In genomic region chr4:32521361-32521740, GRCm38 (mm10) we compare ENCODE assay signal across 13 mouse cellular contexts.
DNase-seq lines count a peak whose midpoint lies in the region; ATAC-seq and TF ChIP-seq lines count a peak whose summit lies in the region.
"Had no signal": no experiment of that assay in that cellular context is flagged by ENCODE, and none has a peak within 500 bp of the region (broad histone marks: within the 10 kb centered on the region; RNA-seq: fewer than 3 reads in every experiment).

No protein-coding gene starts in this region.

- H3K4me2 ChIP-seq in heart, embryonic 15.5 days = no peak overlapping the region
- H3K4me2 ChIP-seq in lung, embryonic 14.5 days = peak overlapping the region; percentile 33; the same call in 1 of the 2 replicates
- no peak overlapping the region for H3K4me2 ChIP-seq in embryonic facial prominence, embryonic 14.5 days (ENCODE audit: low read depth, low read length)
- H3K4me2 ChIP-seq in limb, embryonic 14.5 days (replicated peaks; ENCODE audit: low read depth, low read length, severe bottlenecking) = 0 out of 2 replicates have a peak overlapping the region, but pooled peaks have one; percentile 3
- H3K4me2 ChIP-seq: forebrain, embryonic 15.5 days had no signal

- intact Hi-C loops in heart, postnatal 25 days (cut with DNase I) = no loop called here

- no peak for TF ChIP-seq POLR2A in limb, embryonic 14.5 days (IDR thresholded peaks at IDR 0.05; ENCODE audit: borderline replicate concordance, extremely low read depth, insufficient read depth, insufficient read length)

- no peak for TF ChIP-seq CTCF in lung, embryonic 14.5 days (IDR thresholded peaks at IDR 0.05; ENCODE audit: low read depth)

- peaks cover 61% of the 10 kb centered on the region for H3K4me1 ChIP-seq in heart, embryonic 15.5 days (replicated peaks)
- peaks cover 56% of the 10 kb centered on the region for H3K4me1 ChIP-seq in lung, embryonic 14.5 days (ENCODE audit: insufficient read depth)
- peaks cover 24% of the 10 kb centered on the region for H3K4me1 ChIP-seq in embryonic facial prominence, embryonic 14.5 days (ENCODE audit: control insufficient read depth, insufficient read depth, low read length)
- peaks cover 37% of the 10 kb centered on the region for H3K4me1 ChIP-seq in limb, embryonic 14.5 days (ENCODE audit: control insufficient read depth, insufficient read depth, low read length)

- H3K27me3 ChIP-seq in heart, embryonic 15.5 days = no peaks in the 10 kb centered on the region
- no peaks in the 10 kb centered on the region for H3K27me3 ChIP-seq in lung, embryonic 14.5 days (ENCODE audit: insufficient read depth, low read length)
- no peaks in the 10 kb centered on the region for H3K27me3 ChIP-seq in embryonic facial prominence, embryonic 14.5 days (replicated peaks; ENCODE audit: control insufficient read depth, insufficient read depth, low read length)
- H3K27me3 ChIP-seq in limb, embryonic 14.5 days (ENCODE audit: control insufficient read depth, insufficient read depth, low read length) = no peaks in the 10 kb centered on the region
- H3K27me3 ChIP-seq: CH12.LX; forebrain, embryonic 15.5 days had no signal

- WGBS in heart, embryonic 15.5 days = 60% methylated on average over 6 of the region's 6 CpGs
- WGBS in lung, embryonic 14.5 days = 21% methylated on average over 6 of the region's 6 CpGs
- 32% methylated on average over 6 of the region's 6 CpGs for WGBS in embryonic facial prominence, embryonic 14.5 days
- WGBS in limb, embryonic 14.5 days = 46% methylated on average over 6 of the region's 6 CpGs

- H3K9ac ChIP-seq in heart, embryonic 15.5 days = no peak overlapping the region
- no peak overlapping the region for H3K9ac ChIP-seq in lung, embryonic 14.5 days
- H3K9ac ChIP-seq in embryonic facial prominence, embryonic 14.5 days (ENCODE audit: low read depth, low read length) = no peak overlapping the region
- H3K9ac ChIP-seq in limb, embryonic 14.5 days (ENCODE audit: low read depth, low read length, severe bottlenecking) = no peak overlapping the region
- H3K9ac ChIP-seq: forebrain, embryonic 15.5 days had no signal

- DNase-seq in heart, postnatal 25 days (ENCODE audit: low spot score) = no peak
- peak; percentile 50 for DNase-seq in lung, embryonic 14.5 days
- DNase-seq in lung, postnatal 14 days = no peak
- no peak for DNase-seq in embryonic facial prominence, embryonic 14.5 days (ENCODE audit: low spot score)
- DNase-seq in limb, embryonic 14.5 days (ENCODE audit: low spot score) = no peak
- no peak for DNase-seq in retina, embryonic 14.5 days (ENCODE audit: low spot score)
- DNase-seq in embryo, embryonic 11 days = no peak
- DNase-seq: adrenal gland, postnatal 36 days; gastrocnemius, postnatal 10 days had no signal

- H3K36me3 ChIP-seq in heart, embryonic 15.5 days = no peaks in the 10 kb centered on the region
- H3K36me3 ChIP-seq in lung, embryonic 14.5 days (ENCODE audit: insufficient read depth) = no peaks in the 10 kb centered on the region
- no peaks in the 10 kb centered on the region for H3K36me3 ChIP-seq in embryonic facial prominence, embryonic 14.5 days (ENCODE audit: control insufficient read depth, insufficient read depth, low read length)
- H3K36me3 ChIP-seq in limb, embryonic 14.5 days (ENCODE audit: control insufficient read depth, insufficient read depth, low read length) = no peaks in the 10 kb centered on the region
- H3K36me3 ChIP-seq: forebrain, embryonic 15.5 days had no signal

- no peak for ATAC-seq in heart, embryonic 15.5 days (replicated peaks; ENCODE audit: insufficient number of reproducible peaks, insufficient read depth, low FRiP score, low read depth)
- ATAC-seq in lung, embryonic 14.5 days (ENCODE audit: insufficient read depth) = no peak
- ATAC-seq in embryonic facial prominence, embryonic 14.5 days (ENCODE audit: low read depth) = no peak
- ATAC-seq in limb, embryonic 14.5 days (ENCODE audit: low FRiP score, low read depth) = no peak
- ATAC-seq: forebrain, embryonic 15.5 days had no signal

- H3K4me3 ChIP-seq in heart, embryonic 15.5 days = no peak overlapping the region
- no peak overlapping the region for H3K4me3 ChIP-seq in lung, embryonic 14.5 days (ENCODE audit: low read depth, low read length)
- no peak overlapping the region for H3K4me3 ChIP-seq in embryonic facial prominence, embryonic 14.5 days (ENCODE audit: low read depth, low read length)
- no peak overlapping the region for H3K4me3 ChIP-seq in limb, embryonic 14.5 days (replicated peaks; ENCODE audit: low read length)
- H3K4me3 ChIP-seq: forebrain, embryonic 15.5 days; layer of hippocampus, adult 2 months had no signal

- H3K9me3 ChIP-seq in heart, embryonic 15.5 days (replicated peaks) = no peaks in the 10 kb centered on the region
- no peaks in the 10 kb centered on the region for H3K9me3 ChIP-seq in lung, embryonic 14.5 days (ENCODE audit: low read depth, low read length)
- no peaks in the 10 kb centered on the region for H3K9me3 ChIP-seq in embryonic facial prominence, embryonic 14.5 days (ENCODE audit: control insufficient read depth, low read length)
- no peaks in the 10 kb centered on the region for H3K9me3 ChIP-seq in limb, embryonic 14.5 days (ENCODE audit: control insufficient read depth, low read length)
- H3K9me3 ChIP-seq: forebrain, embryonic 15.5 days had no signal

- H3K27ac ChIP-seq in heart, embryonic 15.5 days = peak overlapping the region; percentile 43
- peak overlapping the region; percentile 82 for H3K27ac ChIP-seq in lung, embryonic 14.5 days (ENCODE audit: low read depth)
- H3K27ac ChIP-seq in embryonic facial prominence, embryonic 14.5 days (replicated peaks; ENCODE audit: low read depth, low read length) = peak overlapping the region; percentile 44
- no peak overlapping the region for H3K27ac ChIP-seq in limb, embryonic 14.5 days (replicated peaks; ENCODE audit: low read depth, low read length)
- H3K27ac ChIP-seq: layer of hippocampus, adult 2 months had no signal

Comparison
In these comparisons a context has a peak if more than half of its experiments do, and no peak if none do; other contexts are left out.
1. H3K4me2 ChIP-seq: peak in lung, embryonic 14.5 days (single experiment) and limb, embryonic 14.5 days (single experiment); none in heart, embryonic 15.5 days (single experiment) and embryonic facial prominence, embryonic 14.5 days (single experiment).